Mouse (Mus musculus): ENCODE measurements at regions not wholly inside any gene's neighbourhood (a gene's known extent, or its start where the extent isn't known, plus 50 kb on each side); places are given as distances from the start of the nearest gene placed in this dataset.

DNA sequence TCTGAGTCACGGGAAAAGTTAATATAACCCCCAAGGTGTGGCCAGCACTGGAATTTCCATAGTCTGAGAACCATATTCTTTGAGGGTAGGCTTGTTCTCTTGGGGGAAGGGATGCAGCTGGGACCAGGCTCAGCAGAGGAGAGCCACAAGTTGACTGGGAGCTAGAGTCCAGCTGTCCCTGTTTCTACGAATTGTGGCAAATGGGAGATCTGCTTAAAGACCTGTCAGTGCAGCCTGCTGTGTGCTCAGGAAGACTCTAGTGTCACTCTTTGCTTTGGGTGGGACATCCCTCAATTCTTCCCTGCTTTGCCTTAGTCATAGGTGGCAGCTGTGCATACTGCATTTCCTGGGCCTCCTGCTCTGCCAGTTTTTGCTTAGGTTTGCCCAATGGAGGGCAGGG is 165.2 kb upstream of the Ctnnb1 start:
- TF ChIP-seq POLR2A (IDR thresholded peaks at IDR 0.05; ENCODE audit: insufficient read depth, low read depth, low read length) (no peak), EP300 (IDR thresholded peaks at IDR 0.05; ENCODE audit: insufficient read depth, low read depth, low read length) (no peak), CTCF (IDR thresholded peaks at IDR 0.05) (no peak)
